Mouse (Mus musculus): ENCODE data around the gene Acrbp.

Gene Acrbp

DNA sequence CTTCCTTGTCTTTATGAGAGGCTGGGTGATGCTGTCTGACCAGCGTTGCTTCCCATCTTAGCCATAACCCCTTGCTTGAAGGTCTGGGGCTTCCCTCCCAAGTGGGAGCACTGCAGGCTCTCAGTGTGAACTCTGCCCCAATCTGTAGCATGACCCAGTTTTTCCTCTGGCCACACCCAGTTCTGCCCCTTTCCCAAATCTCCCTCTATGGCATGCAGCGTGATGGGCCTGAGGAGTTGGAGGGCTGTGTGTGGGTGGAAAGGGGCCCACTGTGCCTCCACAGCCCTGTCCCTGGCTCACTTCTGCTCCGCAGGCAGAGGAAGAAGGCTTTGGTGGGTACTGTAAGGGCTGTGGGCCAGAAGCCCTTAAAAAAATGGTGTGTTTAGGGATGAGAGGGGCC, 49.0 kb downstream of the Acrbp start:
- no peak for DNase-seq (ENCODE audit: extremely low spot score, low spot score)

DNA sequence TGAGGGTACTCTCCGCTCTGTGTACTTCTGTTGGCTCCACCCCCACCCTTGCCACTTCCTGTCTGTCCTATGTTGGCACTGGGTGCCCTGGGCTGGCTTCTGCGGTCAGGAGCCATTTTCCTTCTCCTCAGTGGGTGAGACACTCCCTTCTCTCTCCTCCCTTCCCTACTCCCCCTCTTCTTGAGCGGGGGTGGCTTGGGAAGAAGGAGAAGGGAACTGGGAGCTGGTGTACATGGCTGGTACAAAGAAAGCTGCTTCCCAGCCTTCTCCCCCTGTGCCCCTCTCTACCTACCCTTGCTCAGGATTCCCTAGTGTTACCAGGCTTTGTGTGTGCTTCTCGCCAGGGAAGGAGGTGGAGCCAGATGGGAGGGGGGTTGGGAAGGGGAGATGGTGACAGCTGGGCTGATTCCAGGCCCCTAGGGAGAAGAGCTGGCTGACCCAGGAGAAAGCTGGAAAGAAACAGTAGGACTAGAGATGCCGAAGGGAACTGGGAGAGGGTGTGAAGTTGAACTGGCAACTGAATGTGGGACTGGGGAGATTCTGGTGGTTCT, 50.0 kb downstream of the Acrbp start:
- no peak for DNase-seq (ENCODE audit: extremely low spot score, low spot score)

GRCm38 (mm10) chr6:125101444-125101843, 52.0 kb downstream of the Acrbp start:
- no peak for DNase-seq (ENCODE audit: extremely low spot score, low spot score)

DNA sequence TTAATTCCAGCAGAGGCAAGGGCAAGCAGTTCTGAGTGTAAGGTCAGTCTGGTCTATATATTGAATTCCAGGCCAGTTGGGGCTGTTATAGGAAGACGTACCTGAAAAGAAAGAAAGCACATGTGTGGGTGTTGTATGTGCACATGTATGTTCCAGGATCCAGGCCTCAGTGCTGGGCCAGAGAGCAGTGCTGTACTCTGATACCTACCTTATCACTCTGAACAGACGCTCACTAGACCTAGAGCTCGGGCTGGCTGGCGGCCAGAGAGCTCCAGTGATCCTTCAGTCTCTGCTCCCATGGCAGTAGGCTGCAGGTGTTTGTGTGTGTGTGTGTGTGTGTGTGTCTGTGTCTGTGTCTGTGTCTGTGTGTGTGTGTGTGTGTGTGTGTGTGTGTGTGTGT, 54.7 kb downstream of the Acrbp start:
- no peak for DNase-seq (ENCODE audit: extremely low spot score, low spot score)

- DNase-seq (ENCODE audit: extremely low spot score, low spot score), result no peak
Measured at GRCm38 (mm10) chr6:125107705-125108104, 58.2 kb downstream of the Acrbp start.

DNA sequence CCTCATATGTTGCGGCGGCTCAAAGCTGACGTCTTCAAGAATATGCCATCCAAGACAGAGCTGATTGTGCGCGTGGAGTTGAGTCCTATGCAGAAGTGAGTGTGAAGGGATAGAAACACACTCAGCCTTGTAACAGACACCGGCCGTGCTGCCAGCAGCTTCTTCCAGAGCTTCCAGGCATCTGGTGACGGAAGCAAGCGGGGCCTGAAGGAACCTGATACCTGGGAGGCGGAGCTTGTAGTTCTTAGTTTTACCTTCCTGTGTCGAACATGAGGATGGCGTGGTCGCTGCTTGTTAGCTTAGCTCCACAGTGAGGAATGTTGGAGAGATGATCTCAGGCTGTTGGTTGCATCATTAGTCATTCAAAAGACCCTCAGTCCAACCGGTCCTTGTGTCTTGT, 59.9 kb downstream of the Acrbp start:
- DNase-seq (ENCODE audit: extremely low spot score, low spot score), result no peak

GRCm38 (mm10) chr6:125110927-125111326, 61.4 kb downstream of the Acrbp start:
- no peak for DNase-seq (ENCODE audit: extremely low spot score, low spot score)

- DNase-seq (ENCODE audit: extremely low spot score, low spot score), result no peak
Measured at GRCm38 (mm10) chr6:125112553-125112952, 63.1 kb downstream of the Acrbp start.
